Mouse (Mus musculus): ENCODE measurements around the gene Hspa2. TPM values are rescaled to one million over a fixed set of nuclear protein-coding genes. Genes with fewer than 3 reads are reported as not detected.

Hspa2 gene
- polyA plus RNA-seq, 1 experiment from 2014 or later = 18.8 TPM

- H3K27me3 ChIP-seq (ENCODE audit: control insufficient read depth, insufficient read depth, low read length) = peaks cover 2% of the 10 kb centered on the region; the same call in 1 of the 2 replicates
- peaks cover 2% of the 10 kb centered on the region; the same call in 1 of the 2 replicates for H3K4me1 ChIP-seq (replicated peaks; ENCODE audit: control insufficient read depth, insufficient read depth)
- H3K9me3 ChIP-seq (ENCODE audit: control insufficient read depth, low read length) = no peaks in the 10 kb centered on the region
- ATAC-seq (ENCODE audit: low FRiP score, low TSS enrichment) (no peak), DNase-seq (ENCODE audit: low spot score) (no peak)
- 54% methylated on average over 4 of the region's 4 CpGs for WGBS
- no peaks in the 10 kb centered on the region for H3K36me3 ChIP-seq (ENCODE audit: control insufficient read depth, insufficient read depth, low read length)
- TF ChIP-seq EP300 (optimal IDR thresholded peaks at IDR 0.05) (no peak), CTCF (IDR thresholded peaks at IDR 0.05; ENCODE audit: low read depth) (no peak)
- no peak overlapping the region for H3K27ac ChIP-seq (replicated peaks)
- H3K4me3 ChIP-seq (ENCODE audit: low read depth, low read length) = no peak overlapping the region
- no peak overlapping the region for H3K4me2 ChIP-seq (replicated peaks; ENCODE audit: low read depth)
- H3K9ac ChIP-seq (ENCODE audit: low read length) = no peak overlapping the region
These were observed 5.2 kb downstream of the Hspa2 start for GRCm38 (mm10) chr12:76409166-76409565.

GRCm38 (mm10) chr12:76415383-76416010, 11.5 kb downstream of the Hspa2 start:
- no peak overlapping the region for H3K27ac ChIP-seq (replicated peaks)
- H3K4me1 ChIP-seq (replicated peaks; ENCODE audit: control insufficient read depth, insufficient read depth) = no peaks in the 10 kb centered on the region
- no peaks in the 10 kb centered on the region for H3K27me3 ChIP-seq (ENCODE audit: control insufficient read depth, insufficient read depth, low read length)
- TF ChIP-seq CTCF (IDR thresholded peaks at IDR 0.05; ENCODE audit: low read depth) (no peak), EP300 (optimal IDR thresholded peaks at IDR 0.05) (no peak)
- WGBS = 74% methylated on average over 11 of the region's 12 CpGs
- no peak overlapping the region for H3K4me2 ChIP-seq (replicated peaks; ENCODE audit: low read depth)
- no peak for ATAC-seq (ENCODE audit: low FRiP score, low TSS enrichment)
- no peak overlapping the region for H3K4me3 ChIP-seq (ENCODE audit: low read depth, low read length)
- no peak overlapping the region for H3K9ac ChIP-seq (ENCODE audit: low read length)
- H3K36me3 ChIP-seq (ENCODE audit: control insufficient read depth, insufficient read depth, low read length) = no peaks in the 10 kb centered on the region
- no peak for DNase-seq (ENCODE audit: low spot score)
- H3K9me3 ChIP-seq (ENCODE audit: control insufficient read depth, low read length) = no peaks in the 10 kb centered on the region

GRCm38 (mm10) chr12:76417433-76417854, 13.5 kb downstream of the Hspa2 start, which contains the start of gene Ppp1r36:
Gene Ppp1r36 (plus strand): TSS chr12:76417538.
- peak within 1 kb of the TSS; percentile 53 for H3K9ac ChIP-seq (ENCODE audit: low read length)
- no peak for TF ChIP-seq CTCF (IDR thresholded peaks at IDR 0.05; ENCODE audit: low read depth)
- no peak for TF ChIP-seq EP300 (optimal IDR thresholded peaks at IDR 0.05)
- peak; percentile 84 for ATAC-seq (ENCODE audit: low FRiP score, low TSS enrichment)
- no peaks in the 10 kb centered on the region for H3K9me3 ChIP-seq (ENCODE audit: control insufficient read depth, low read length)
- H3K27ac ChIP-seq (replicated peaks) = 0 out of 2 replicates have a peak within 1 kb of the TSS, but pooled peaks have one; percentile 30
- peak; percentile 58 for DNase-seq (ENCODE audit: low spot score)
- peak within 1 kb of the TSS; percentile 77 for H3K4me2 ChIP-seq (replicated peaks; ENCODE audit: low read depth)
- H3K4me1 ChIP-seq (replicated peaks; ENCODE audit: control insufficient read depth, insufficient read depth) = no peaks in the 10 kb centered on the region
- H3K4me3 ChIP-seq (ENCODE audit: low read depth, low read length) = peak within 1 kb of the TSS; percentile 38
- H3K27me3 ChIP-seq (ENCODE audit: control insufficient read depth, insufficient read depth, low read length) = no peaks in the 10 kb centered on the region
- no peaks in the 10 kb centered on the region for H3K36me3 ChIP-seq (ENCODE audit: control insufficient read depth, insufficient read depth, low read length)
- under 1% methylated on average over 37 of the region's 37 CpGs for WGBS

- no peaks in the 10 kb centered on the region for H3K4me1 ChIP-seq (replicated peaks; ENCODE audit: control insufficient read depth, insufficient read depth)
- H3K4me2 ChIP-seq (replicated peaks; ENCODE audit: low read depth) = no peak overlapping the region
- TF ChIP-seq CTCF (IDR thresholded peaks at IDR 0.05; ENCODE audit: low read depth) = peak; percentile 45
- no peak for TF ChIP-seq EP300 (optimal IDR thresholded peaks at IDR 0.05)
- ATAC-seq (ENCODE audit: low FRiP score, low TSS enrichment) (no peak), DNase-seq (ENCODE audit: low spot score) (no peak)
- no peak overlapping the region for H3K27ac ChIP-seq (replicated peaks)
- H3K4me3 ChIP-seq (ENCODE audit: low read depth, low read length) = no peak overlapping the region
- H3K27me3 ChIP-seq (ENCODE audit: control insufficient read depth, insufficient read depth, low read length) = no peaks in the 10 kb centered on the region
- H3K36me3 ChIP-seq (ENCODE audit: control insufficient read depth, insufficient read depth, low read length) = no peaks in the 10 kb centered on the region
- no peaks in the 10 kb centered on the region for H3K9me3 ChIP-seq (ENCODE audit: control insufficient read depth, low read length)
- no peak overlapping the region for H3K9ac ChIP-seq (ENCODE audit: low read length)
- 95% methylated on average over 5 of the region's 5 CpGs for WGBS
These were observed 14.4 kb downstream of the Hspa2 start for GRCm38 (mm10) chr12:76418346-76418745.

GRCm38 (mm10) chr12:76425256-76425655, 21.3 kb downstream of the Hspa2 start:
- Histone ChIP-seq H3K4me2 (replicated peaks; ENCODE audit: low read depth) (no peak overlapping the region), H3K27me3 (ENCODE audit: control insufficient read depth, insufficient read depth, low read length) (no peaks in the 10 kb centered on the region), H3K36me3 (ENCODE audit: control insufficient read depth, insufficient read depth, low read length) (no peaks in the 10 kb centered on the region), H3K4me3 (ENCODE audit: low read depth, low read length) (no peak overlapping the region), H3K9me3 (ENCODE audit: control insufficient read depth, low read length) (no peaks in the 10 kb centered on the region), H3K9ac (ENCODE audit: low read length) (no peak overlapping the region), H3K27ac (replicated peaks) (no peak overlapping the region), H3K4me1 (replicated peaks; ENCODE audit: control insufficient read depth, insufficient read depth) (no peaks in the 10 kb centered on the region)
- 90% methylated on average over 3 of the region's 3 CpGs for WGBS
- ATAC-seq (ENCODE audit: low FRiP score, low TSS enrichment) (no peak), DNase-seq (ENCODE audit: low spot score) (no peak)
- TF ChIP-seq EP300 (optimal IDR thresholded peaks at IDR 0.05) (no peak), CTCF (IDR thresholded peaks at IDR 0.05; ENCODE audit: low read depth) (no peak)

- no peaks in the 10 kb centered on the region for H3K9me3 ChIP-seq (ENCODE audit: control insufficient read depth, low read length)
- H3K4me1 ChIP-seq (replicated peaks; ENCODE audit: control insufficient read depth, insufficient read depth) = no peaks in the 10 kb centered on the region
- TF ChIP-seq EP300 (optimal IDR thresholded peaks at IDR 0.05) (no peak), CTCF (IDR thresholded peaks at IDR 0.05; ENCODE audit: low read depth) (no peak)
- no peaks in the 10 kb centered on the region for H3K36me3 ChIP-seq (ENCODE audit: control insufficient read depth, insufficient read depth, low read length)
- WGBS = 42% methylated on average over 5 of the region's 5 CpGs
- ATAC-seq (ENCODE audit: low FRiP score, low TSS enrichment) = no peak
- H3K27me3 ChIP-seq (ENCODE audit: control insufficient read depth, insufficient read depth, low read length) = no peaks in the 10 kb centered on the region
- H3K27ac ChIP-seq (replicated peaks) = no peak overlapping the region
- H3K4me2 ChIP-seq (replicated peaks; ENCODE audit: low read depth) = no peak overlapping the region
- H3K9ac ChIP-seq (ENCODE audit: low read length) = no peak overlapping the region
- no peak overlapping the region for H3K4me3 ChIP-seq (ENCODE audit: low read depth, low read length)
- DNase-seq (ENCODE audit: low spot score) = no peak
These were observed 23.6 kb downstream of the Hspa2 start for GRCm38 (mm10) chr12:76427546-76427945.

All from stomach, postnatal 0 days (tissue).